Mouse (Mus musculus) kidney, adult 18-20 months (tissue): ENCODE measurements around the gene Arl4c.
"Not testable (repeated sequence)": the region's sequence is repeated elsewhere in the genome, so short reads cannot be mapped to it uniquely, and the experiment has no call there.

Experiments
- DNase-seq: peaks from one replicate; pipeline ENCODE4 v3.0.0; 2021

Arl4c gene

DNA sequence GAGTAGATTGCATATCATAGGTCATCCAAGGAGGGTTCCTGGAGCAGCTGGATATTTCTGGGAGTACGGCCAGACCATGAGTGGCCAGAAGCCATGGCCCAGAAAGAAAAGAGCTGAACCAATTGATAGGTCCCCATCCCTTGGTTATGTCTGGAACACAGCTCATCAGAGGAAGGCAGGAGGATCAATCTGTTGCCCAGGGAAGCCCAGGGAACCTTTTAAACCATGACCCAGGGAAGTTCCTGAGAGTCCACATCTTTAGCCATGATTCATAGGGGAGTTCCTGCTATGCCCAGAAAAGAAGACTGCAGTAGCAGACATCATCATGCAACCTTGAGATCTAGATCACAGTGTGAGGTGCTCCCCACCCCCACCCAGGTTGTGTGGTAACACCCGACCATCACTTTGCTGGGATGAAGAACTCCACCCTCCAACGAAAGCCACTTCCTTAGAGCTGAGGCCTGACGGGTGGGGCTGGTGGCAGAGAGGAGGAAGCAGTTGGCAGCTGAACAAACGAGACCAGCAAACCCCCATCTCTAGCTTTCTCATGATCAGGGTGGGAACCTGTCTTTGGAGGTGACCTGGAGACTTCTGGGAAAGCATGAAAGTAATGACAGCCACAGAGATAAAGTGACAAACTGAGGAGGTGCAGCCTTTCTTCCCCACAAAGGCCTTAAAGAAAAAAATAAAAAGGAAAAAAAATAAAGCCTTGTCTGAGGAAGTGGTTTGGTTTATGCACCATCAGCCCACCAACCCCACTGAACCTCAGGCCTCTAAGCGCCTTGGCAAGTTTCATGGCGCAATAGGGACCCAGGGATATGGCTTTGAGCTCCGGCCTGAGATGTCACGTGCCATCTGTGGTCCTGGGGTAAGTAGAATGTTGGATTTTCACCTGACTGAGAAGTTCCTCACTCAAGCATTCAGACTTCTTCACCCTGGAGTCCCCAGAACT, 47.2 kb downstream of the Arl4c start:
- no peak for DNase-seq

DNA sequence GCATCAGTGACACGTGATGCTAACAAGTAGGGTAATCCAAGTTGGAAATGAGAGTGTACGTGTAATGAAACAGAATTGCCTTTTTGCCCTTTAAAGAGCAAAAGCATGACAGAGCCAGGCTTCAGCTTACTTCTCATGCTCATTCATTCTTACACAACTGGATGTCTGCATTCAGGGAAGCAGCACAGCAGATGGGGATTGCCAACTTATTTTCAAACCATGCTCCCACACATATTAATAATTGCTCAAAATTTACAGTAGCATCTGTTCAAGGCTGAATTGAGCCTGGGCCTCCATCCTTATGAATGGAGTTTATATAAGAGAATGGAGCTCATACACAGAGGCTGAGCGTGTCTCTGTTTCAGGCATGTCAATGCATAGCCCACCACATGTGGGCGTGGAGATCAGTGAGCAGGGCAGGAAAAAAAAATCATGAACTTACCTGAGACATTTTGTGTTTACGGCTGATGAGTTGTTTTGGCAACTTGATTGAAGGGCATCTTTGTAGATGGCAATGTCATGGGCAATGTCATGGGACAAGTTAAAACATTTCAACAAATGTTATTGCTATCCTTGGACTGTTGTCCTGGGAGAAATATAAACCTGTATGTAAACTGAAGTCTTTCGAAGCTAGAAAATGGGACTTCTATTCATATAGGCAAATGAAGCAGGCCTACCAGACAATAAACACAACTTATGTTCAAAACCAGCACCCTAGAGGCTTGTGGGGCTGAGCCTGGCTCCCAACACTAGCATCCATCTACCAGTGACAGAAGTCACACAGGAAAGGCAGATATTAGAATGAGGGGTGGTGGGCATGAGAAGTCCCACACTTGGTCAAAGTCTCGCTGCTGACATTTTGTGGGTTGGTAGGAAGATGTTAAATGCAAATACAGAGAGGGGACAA, 48.2 kb downstream of the Arl4c start:
- no peak for DNase-seq

DNA sequence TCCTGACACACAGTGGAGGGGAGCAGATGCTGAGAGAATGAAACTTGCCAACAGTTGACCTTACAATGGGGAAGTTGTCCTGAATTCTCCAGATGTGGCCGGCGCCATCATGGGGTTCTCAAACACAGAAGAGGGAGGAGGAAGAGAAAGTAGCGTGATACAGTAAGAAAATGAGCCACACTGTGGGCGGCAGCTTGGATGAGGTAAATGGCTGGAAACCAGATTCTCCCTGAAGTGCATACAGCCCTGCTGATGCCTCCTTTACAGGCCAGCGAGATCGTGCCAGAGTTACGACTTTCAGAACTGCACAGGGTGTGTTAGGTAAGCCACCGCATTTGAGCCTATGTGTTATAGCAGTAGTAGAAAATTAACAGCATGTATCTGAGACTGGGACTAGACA, 49.3 kb downstream of the Arl4c start:
- no peak for DNase-seq

DNA sequence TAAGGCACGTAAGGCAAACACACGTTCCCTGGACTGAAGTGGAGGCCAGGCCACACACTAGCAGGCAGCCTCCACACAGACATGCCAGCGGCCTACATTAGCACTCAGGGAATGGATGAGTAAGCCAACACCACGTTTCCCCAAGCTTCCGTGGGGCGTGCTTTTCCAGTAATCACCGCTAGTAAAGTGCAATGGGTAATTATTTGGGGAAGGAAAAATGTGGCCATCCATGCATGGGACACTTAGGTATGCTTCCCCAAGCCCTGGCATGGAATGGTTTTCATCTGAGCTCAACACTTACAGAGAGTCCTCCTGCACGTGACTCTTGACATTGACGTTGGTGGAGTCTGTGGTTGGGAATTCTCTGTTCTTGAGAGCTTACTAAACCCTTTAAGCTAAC, 50.4 kb downstream of the Arl4c start:
- no peak for DNase-seq

DNA sequence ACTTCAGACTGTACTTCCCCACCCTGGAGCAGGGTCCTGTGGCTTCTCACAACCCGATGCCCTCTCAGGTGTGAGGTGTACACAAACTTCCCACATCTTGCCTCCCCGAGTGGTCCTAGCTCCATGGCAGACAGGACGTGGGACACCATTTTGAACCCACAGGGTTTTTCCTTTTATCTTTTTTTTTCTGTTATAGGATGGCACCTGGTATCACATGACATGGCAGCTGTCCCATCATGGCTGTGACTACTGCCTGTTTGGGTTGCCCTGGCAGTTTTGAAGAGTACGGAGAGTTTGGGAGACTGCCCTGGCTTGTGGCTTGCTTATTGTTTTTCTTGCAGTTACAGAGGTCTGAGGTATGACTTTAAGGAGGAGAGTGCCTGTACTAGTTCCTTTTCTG, 53.3 kb downstream of the Arl4c start:
- DNase-seq = no peak

DNA sequence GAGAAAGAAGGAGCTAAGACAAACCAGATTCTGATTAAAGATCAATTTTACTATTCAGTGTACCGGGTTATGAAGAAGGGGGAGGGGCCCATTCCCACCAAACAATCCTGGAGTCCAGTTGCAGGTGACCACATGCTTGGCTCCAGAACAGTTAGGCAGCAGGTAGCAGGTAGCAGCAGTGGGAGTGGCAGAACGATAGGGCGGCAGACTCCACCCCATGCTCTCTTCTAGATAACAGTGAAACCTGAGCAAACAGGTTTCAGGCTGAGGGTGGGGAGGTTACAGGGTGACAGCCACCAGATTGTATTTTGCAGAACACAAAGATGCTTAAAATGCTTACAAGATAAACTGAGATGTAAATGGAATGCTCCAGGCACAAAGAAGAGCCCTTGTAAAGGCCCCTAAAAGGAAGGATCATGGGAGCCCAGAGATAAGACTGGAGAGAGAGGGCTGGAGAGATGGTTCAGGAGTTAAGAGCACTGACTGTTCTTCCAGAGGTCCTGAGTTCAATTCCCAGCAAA, 56.4 kb downstream of the Arl4c start:
- no peak for DNase-seq

DNA sequence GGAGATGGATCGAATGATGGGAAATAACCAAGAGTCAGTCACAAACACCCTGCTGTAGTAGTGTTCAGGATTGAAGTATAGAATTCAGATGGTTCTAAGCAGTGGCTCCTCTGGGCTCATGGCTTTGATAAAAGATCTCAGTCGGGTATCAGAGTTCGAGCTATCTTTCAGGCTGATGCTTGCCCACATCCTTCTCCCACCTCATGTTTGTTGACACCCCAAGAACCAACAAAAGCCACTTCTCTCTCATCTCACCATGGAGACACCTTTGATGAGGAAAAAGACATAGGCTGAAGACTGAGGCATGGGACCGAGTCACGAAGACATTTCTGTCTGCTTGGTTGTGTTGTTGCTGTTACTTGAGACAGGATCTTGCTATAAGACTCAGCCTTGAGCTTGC, 57.6 kb downstream of the Arl4c start:
- DNase-seq = no peak

DNA sequence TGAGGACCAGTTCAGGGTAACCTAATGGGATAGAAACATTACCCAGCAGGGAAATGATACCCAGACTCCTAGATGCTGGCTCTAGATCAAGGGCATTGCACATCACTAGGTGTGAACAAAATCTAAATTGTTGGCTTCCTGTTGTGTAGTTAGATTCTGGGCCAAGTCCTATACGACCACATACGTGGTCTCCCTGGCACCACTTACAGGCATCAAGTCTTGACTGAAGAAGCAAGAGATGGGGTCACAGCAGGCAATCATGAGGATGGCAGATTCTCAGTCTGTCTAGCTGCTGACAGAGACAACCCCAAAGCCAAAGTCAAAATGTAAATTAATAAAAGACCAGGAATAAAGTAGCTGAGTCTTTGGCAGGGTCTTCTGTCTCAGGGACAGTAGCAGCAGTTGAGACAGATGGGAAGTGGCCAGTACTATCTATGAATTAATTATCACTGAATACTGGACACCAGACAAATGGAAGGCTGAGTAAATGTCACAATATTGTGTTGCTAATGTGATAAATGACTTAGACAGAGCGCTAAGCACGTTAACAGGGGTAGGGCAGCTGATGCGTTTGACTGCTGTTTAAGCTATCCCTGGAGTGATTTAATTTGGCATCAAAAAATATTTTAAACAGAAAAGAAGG, 58.7 kb downstream of the Arl4c start:
- DNase-seq = no peak

DNA sequence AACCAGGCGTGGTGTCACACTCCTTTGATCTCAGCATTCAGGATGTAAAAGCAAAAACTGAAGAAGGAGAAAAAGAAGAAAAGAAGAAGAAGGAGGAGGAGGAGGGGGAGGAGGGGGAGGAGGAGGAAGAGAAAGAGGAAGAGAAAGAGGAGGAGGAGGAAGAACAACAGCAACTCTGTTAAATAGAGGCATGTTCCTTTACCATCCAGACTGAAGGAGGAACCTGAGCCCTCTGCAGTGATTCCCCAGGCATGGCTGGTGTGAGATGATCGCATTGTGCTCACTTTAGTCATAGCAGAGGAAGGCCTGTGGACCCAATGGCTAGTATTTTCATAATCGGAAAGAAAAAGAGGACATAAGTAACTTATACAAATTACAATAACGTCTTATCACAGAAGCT, 59.3 kb downstream of the Arl4c start:
- no peak for DNase-seq

DNA sequence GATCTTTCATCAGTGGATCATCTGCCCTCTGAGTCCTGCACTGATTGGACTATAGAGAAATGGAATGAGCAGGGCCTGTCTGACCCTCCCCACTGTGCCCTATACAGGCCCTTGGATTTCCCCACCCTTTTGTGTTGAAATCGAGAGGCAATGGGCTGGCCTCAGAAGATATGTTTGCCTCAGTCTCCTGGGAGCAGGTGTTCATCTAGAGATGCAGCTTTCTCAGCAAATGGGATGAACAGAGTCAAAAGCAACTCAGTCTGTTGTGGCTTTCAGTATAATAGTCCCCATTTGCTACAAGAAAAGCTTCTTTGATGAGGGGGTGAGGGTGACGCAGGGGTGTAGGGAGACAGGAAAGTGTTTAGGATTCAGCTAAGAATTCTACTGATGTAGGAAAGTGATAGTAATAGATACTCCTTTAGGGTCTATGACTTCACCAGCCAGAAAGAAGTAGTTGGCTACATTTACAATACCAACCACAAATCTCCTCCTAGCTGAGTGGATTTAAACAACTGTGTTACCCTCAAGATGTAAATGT, 60.3 kb downstream of the Arl4c start:
- DNase-seq = no peak

DNA sequence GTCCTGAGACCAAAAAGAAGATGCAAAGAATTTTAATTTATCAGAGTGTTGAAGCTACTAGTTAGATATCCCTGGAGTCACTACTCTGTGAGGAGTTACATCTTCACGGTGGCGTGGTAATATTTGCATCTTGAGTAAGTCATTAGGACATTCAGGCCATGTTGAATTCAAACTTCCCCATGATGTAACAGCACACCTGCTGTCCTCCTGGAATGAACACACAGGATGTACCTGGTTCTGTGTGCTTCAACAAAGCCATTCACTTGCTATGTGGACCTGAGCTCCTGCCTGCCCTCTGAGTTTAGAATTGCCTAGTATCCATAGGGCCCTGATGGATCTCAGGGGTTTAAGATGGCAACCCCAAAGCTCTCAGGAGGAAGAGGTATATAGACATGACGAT, 60.8 kb downstream of the Arl4c start:
- DNase-seq = no peak

DNA sequence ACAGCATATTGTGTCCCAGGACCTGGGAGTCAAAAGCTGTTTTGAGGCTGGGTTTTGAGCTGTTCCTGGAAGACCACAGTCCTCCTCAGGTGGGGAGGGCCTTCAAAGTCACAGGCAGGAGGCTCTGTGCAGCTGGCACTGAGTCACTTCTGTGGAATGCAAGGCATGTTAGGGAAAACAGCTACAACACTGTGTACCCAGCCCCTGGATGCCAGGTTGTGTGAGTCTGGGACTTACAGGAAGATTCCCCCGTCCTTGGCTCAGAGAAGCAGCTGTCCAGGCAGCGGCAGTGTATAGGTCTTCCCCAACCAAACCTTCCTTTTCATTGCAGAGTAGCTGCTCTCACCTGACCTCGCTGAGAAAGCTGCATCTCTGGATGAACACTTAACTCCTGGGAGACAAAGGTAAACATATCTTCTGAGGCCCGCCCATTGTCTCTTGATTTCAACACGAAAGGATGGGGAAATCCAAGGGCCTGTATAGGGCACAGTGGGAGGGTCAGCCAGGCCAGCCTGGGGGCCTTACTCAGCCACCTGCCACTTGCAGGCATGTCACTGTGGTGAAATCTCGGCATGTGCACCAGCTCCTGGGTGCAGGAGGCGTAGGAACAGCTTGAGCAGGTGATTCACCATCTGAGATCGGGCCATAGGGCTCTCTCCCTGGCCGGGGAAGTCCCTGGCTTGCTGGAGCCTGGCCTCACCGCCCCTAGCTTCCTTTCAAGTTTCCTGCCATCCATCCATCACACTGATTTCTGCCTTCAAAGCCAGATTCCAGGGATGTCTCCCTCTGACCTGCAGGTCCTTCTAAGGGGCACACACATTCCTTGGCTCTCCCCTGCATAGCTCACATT, 62.4 kb downstream of the Arl4c start:
- DNase-seq = peak; percentile 16

DNA sequence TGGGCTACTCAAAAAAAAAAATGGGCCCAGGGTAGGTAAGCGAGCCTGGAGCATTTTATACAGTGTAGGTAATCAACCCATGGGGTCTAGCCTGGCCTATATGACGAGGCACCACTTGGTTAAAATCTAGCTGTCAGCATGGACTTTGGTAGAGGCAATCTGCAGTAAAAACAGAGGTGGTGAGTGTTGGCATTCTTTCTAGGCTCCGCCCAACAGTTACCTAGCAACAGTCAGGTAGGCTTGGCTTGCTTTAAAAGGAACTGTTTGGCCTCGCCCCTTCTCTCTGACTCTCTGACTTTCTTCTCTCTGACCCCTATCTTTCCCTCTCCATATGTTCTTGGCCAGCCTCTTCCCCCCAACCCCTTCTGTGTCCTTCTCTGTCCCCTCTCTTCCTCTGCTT, 63.4 kb downstream of the Arl4c start:
- DNase-seq = peak; percentile 23

DNA sequence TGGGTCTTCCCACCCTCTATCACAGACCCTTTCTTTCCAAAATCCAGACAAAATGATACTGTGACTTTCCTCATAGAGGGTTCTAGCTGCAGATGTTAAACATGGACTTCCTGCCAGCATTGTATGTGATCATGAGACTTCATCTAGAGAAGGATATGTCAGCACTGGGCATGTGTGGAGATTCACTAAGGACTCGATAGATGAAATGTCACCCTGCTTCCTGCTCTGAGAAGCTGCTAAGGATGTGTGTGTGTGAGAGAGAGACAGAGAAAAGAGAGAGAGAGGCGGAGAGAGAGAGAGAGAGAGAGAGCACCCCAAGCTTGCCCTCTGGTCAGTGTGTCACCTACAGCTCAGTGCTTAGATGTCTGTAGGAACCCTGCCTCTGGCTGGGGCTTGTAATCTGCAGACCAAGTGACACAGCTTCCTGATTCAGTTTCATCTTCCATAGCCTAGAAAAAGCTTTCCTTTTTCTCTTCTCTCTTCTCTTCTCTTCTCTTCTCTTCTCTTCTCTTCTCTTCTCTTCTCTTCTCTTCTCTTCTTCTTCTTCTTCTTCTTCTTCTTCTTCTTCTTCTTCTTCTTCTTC, 65.4 kb downstream of the Arl4c start:
- DNase-seq = not testable (repeated sequence)

DNA sequence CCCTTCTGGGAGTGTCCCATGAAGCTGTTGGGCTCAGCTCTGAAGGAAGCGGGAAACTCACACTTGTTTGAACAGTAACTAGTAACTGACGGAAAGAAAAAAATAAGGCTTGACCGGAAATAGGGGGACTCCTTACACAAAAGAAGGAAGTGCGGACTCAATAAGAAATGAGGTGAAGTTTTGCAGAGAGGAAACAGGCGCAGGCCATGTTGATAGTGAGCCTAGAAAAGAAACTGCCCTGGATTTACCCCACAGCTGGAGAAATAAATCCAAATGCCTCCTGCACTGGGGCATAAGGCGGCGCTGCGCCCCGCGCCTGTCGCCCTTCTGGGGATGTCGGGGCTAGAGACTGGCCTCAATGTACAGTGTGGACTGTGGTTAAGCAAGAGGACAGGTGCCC, 66.4 kb downstream of the Arl4c start:
- DNase-seq = no peak

DNA sequence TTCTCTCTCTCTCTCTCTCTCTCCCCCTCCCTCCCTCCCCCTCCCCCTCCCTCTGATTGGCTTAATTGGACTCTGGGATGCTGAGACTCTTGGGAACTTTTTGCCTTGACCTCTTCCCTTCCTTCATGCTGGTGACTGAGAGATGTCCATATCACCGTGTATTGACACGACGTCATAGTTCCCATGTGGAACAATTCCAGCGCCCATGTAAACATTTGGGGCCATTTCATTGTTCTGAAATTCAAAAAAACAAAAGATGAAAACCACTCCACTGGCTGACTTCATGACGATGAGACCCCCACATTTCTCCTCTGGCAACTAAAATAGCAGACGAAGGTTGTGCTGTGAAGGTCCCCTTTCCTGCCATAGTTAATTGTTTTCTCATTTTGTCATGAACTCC, 69.2 kb downstream of the Arl4c start:
- DNase-seq = no peak

DNA sequence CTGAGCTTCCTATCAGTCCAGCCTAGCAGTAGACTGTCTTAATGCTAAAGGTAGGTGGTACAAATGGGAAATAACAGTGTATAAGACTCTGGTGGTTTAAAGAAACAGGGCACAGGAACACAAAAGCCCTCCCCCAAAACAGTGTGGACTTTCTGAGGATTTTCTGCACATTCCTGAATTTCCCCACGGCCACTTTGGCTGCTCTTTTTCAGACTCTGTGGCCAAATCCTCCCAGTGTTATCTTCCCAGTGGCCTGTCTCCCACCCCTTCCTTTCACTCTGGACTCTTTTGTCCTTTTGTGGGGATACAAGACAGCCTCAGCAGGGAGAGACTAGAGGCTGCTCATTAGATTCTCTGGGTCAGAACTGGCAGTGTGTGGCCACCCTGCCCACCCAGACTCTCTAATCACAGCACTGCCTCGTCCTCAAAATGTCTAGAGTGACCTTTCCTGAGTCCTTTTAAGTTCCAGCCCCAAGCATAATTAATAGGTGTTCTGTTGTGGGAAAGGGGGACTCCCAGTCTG, 72.0 kb downstream of the Arl4c start:
- no peak for DNase-seq

DNA sequence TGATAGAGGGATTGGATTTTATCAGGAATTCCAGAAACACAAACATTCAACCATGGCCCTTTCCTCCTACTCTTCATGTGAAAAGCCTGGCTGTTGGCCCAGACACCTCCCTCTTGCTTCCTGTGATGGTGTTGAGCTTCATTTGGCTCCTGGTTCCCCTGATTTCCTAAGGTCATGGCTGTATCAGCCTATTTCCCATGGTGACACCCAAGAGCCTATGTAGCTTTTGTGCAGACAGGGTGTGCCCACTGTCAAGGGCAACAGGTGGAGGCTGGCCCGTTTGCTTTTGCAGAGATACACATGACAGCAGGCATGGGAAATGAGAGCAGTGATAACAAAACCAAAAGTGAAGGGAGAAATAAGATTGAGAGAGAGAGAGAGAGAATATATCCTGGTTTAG, 76.8 kb downstream of the Arl4c start:
- DNase-seq = no peak

DNA sequence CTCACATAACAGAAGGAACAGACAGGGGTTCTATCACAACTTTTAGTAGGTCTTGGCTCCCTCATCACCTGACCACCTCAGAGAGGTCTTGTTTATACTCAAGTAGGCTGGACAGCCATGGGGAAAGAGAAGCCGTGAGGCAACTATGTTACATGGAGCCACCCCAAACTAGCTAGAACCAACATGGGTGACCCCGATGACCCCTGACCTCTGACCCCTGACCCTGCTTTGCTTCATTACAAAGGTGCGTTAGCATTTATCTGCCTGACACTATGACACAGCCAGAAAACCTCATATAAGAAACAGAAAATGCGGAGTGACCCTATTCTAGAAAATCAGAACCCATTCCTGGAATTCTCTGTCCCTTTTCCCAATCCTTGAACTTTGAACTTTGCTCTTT, 77.6 kb downstream of the Arl4c start:
- DNase-seq = no peak

DNA sequence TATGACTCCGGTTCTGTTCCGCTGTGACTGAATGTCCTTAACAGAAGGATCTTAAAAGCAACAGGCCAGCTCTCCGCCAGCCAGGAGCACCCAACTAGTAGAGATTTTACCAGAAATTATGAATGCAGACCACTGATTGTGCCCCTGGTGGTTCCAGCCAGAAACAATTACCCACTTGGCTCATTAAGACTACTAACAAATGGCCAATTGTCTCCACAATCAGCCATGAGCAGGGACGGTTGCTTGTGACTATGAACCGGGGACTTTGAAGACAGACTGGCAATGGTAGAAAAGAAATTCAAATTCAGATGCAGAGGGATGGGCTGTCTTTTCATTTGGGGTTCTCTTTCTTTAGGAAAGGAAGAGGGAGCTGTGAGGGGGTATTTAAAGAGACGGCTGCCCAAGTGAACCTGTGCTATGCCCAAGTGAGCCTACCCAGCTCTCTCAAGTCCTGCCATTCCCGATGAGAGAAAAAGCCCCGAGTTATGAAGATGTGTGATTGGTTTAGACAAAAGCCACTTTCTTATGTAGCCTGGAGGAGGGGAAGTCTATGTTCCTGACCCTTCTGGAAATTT, 78.4 kb downstream of the Arl4c start:
- no peak for DNase-seq
